Mouse (Mus musculus) stomach, embryonic 16.5 days (tissue): ENCODE measurements around the gene N4bp2l2. TPM values are rescaled to one million over a fixed set of nuclear protein-coding genes. Genes with fewer than 3 reads are reported as not detected.

Experiments used
- ATAC-seq: fragments of 200-750 bp; cut with Nextera tagmentation; 2 replicates; pipeline ENCODE4 v1.8.0; 2017; ENCODE audit warnings: moderate number of reproducible peaks, moderate TSS enrichment; ENCODE audit not compliant: insufficient read depth, low FRiP score
- H3K27ac ChIP-seq: fragments of 300-500 bp; sonication (generic); 2 replicates; pipeline ENCODE4 v1.5.1; 2014; ENCODE audit warnings: low read length
- H3K27me3 ChIP-seq: fragments of 300-500 bp; sonication (generic); 2 replicates; pipeline ENCODE4 v1.6.1; 2014; ENCODE audit warnings: low read length, control low read depth, mixed read lengths; ENCODE audit not compliant: control insufficient read depth, insufficient read depth
- H3K36me3 ChIP-seq: fragments of 300-500 bp; sonication (generic); 2 replicates; pipeline ENCODE4 v1.6.1; 2014; ENCODE audit warnings: low read length; ENCODE audit not compliant: control insufficient read depth, insufficient read depth
- H3K4me1 ChIP-seq: fragments of 300-500 bp; sonication (generic); 2 replicates; pipeline ENCODE4 v1.6.1; 2014; ENCODE audit warnings: low read length, control low read depth, mixed read lengths; ENCODE audit not compliant: control insufficient read depth, insufficient read depth
- H3K4me2 ChIP-seq: fragments of 300-500 bp; sonication (generic); 2 replicates; pipeline ENCODE4 v1.6.1; 2014; ENCODE audit warnings: low read depth, low read length, mixed read lengths
- H3K4me3 ChIP-seq: fragments of 300-500 bp; sonication (generic); replicated peaks from 2 replicates; pipeline ENCODE4 v1.5.1; 2014; ENCODE audit warnings: mild to moderate bottlenecking, low read length
- H3K9ac ChIP-seq: fragments of 300-500 bp; sonication (generic); 2 replicates; pipeline ENCODE4 v1.6.1; 2014; ENCODE audit warnings: low read length
- H3K9me3 ChIP-seq: fragments of 300-500 bp; sonication (generic); replicated peaks from 2 replicates; pipeline ENCODE4 v1.6.1; 2016; ENCODE audit warnings: low read length, control low read depth; ENCODE audit not compliant: control insufficient read depth
- WGBS: fragments of 180-500 bp; shearing (Covaris S2); extraction: QIAGEN DNeasy Blood & Tissue Kit; methylation state at CpG from one replicate; pipeline ENCODE4 v1.1.7; 2014; 5-methylcytosine and 5-hydroxymethylcytosine counted together
- polyA plus RNA-seq: library from polyadenylated mRNA; unstranded; fragments of >200 nt; fragmentation: Nextera tagmentation; extraction: Ambion mirVana; gene quantifications from 2 replicates; pipeline ENCODE4 v1.2.1, GENCODE M21; 2015

N4bp2l2 gene
- polyA plus RNA-seq, 1 experiment from 2014 or later, result 37.6 TPM

DNA sequence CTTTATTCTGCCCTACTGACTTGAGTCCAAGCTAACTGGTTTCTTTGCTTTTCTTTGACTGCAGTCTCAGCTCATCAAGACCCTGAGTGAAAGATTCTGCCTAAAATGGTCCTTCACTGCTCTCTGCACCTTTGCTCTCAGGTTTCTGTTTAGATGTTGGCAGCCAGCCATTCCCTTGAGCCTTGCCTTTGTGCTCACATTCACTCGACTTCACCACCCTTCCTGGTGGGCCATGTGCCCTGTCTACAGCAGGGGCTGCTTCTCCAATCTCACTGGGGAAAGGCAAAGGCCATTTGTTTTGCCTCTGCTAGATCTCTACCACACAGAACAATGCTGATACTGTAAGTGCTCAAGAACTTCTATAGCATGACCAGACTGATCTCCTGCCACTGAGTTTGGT is 43.2 kb downstream of the N4bp2l2 start:
- no peaks in the 10 kb centered on the region for H3K36me3 ChIP-seq
- ATAC-seq, result 0 out of 2 replicates have a peak, but pooled peaks have one; percentile 25
- WGBS, result 6% methylated on average over 1 of the region's 1 CpGs
- no peak overlapping the region for H3K9ac ChIP-seq
- H3K4me2 ChIP-seq, result no peak overlapping the region
- peak overlapping the region; percentile 4; the same call in 1 of the 2 replicates for H3K27ac ChIP-seq
- H3K27me3 ChIP-seq, result no peaks in the 10 kb centered on the region
- no peaks in the 10 kb centered on the region for H3K9me3 ChIP-seq
- no peaks in the 10 kb centered on the region for H3K4me1 ChIP-seq
- H3K4me3 ChIP-seq, result no peak overlapping the region

GRCm38 (mm10) chr5:150621592-150621991 is 44.4 kb downstream of the N4bp2l2 start:
- Histone ChIP-seq H3K27ac (no peak overlapping the region), H3K9ac (no peak overlapping the region), H3K36me3 (no peaks in the 10 kb centered on the region), H3K9me3 (no peaks in the 10 kb centered on the region), H3K27me3 (no peaks in the 10 kb centered on the region), H3K4me3 (no peak overlapping the region), H3K4me1 (no peaks in the 10 kb centered on the region), H3K4me2 (no peak overlapping the region)
- WGBS, result 86% methylated on average over 3 of the region's 3 CpGs
- ATAC-seq, result no peak

GRCm38 (mm10) chr5:150620588-150621135 is 45.3 kb downstream of the N4bp2l2 start:
- Histone ChIP-seq H3K36me3 (no peaks in the 10 kb centered on the region), H3K9me3 (no peaks in the 10 kb centered on the region), H3K4me1 (no peaks in the 10 kb centered on the region), H3K27ac (no peak overlapping the region), H3K27me3 (no peaks in the 10 kb centered on the region), H3K4me3 (no peak overlapping the region), H3K4me2 (no peak overlapping the region), H3K9ac (no peak overlapping the region)
- ATAC-seq, result no peak
- WGBS, result 74% methylated on average over 7 of the region's 7 CpGs

GRCm38 (mm10) chr5:150618599-150619355 is 47.2 kb downstream of the N4bp2l2 start:
- no peak for ATAC-seq

DNA sequence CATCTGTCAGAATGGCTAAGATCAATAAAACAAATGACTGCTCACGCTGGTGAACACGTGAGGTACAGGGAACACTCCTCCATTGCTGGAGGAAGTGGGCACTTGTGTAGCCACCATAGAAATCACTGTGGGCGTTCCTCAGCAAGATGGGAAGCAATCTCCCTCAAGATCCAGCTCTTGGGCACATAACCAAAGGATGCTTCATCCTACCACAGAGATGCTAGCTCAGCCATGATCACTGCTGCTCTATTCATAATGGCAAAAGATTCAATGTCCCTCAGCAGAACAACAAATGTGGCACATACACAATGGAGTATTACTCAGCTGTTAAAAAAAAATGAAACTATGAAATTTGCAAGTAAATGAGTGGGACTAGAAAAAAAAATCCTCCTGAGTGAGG is 49.3 kb downstream of the N4bp2l2 start:
- Histone ChIP-seq H3K4me3 (no peak overlapping the region), H3K9me3 (no peaks in the 10 kb centered on the region), H3K4me1 (no peaks in the 10 kb centered on the region), H3K4me2 (no peak overlapping the region), H3K36me3 (no peaks in the 10 kb centered on the region), H3K27ac (no peak overlapping the region), H3K9ac (no peak overlapping the region), H3K27me3 (no peaks in the 10 kb centered on the region)
- no peak for ATAC-seq
- WGBS, result 67% methylated on average over 3 of the region's 3 CpGs

More at GRCm38 (mm10) chr5:150618599-150619355, 47.2 kb downstream of the N4bp2l2 start:
- Histone ChIP-seq H3K4me3 (no peak overlapping the region), H3K4me1 (no peaks in the 10 kb centered on the region), H3K27me3 (no peaks in the 10 kb centered on the region), H3K27ac (no peak overlapping the region), H3K36me3 (no peaks in the 10 kb centered on the region), H3K9ac (no peak overlapping the region), H3K4me2 (no peak overlapping the region), H3K9me3 (no peaks in the 10 kb centered on the region)
- 83% methylated on average over 10 of the region's 10 CpGs for WGBS

DNA sequence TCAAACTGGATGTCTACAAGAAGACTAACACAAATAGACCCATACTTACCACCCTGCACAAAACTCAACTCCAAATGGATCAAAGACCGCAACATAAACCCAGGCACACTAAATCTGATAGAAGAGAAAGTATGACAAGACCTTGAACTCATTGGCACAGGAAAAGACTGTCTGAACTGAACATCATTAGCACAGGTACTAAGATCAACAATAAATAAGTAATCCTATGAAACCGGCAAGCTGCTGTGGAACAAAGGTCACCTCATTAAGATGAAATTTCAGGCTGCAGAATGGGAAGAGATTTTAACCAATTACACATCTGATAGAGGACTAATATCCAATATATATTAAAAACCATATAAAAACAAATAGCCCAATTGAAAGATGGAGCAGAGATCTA is 49.8 kb downstream of the N4bp2l2 start:
- Histone ChIP-seq H3K27me3 (no peaks in the 10 kb centered on the region), H3K27ac (no peak overlapping the region), H3K9me3 (no peaks in the 10 kb centered on the region), H3K4me3 (no peak overlapping the region), H3K4me1 (no peaks in the 10 kb centered on the region), H3K9ac (no peak overlapping the region), H3K4me2 (no peak overlapping the region), H3K36me3 (no peaks in the 10 kb centered on the region)
- no peak for ATAC-seq
- WGBS, result 91% methylated on average over 2 of the region's 2 CpGs

GRCm38 (mm10) chr5:150614054-150614453 is 51.9 kb downstream of the N4bp2l2 start:
- Histone ChIP-seq H3K9me3 (no peaks in the 10 kb centered on the region), H3K4me2 (no peak overlapping the region), H3K36me3 (no peaks in the 10 kb centered on the region), H3K9ac (no peak overlapping the region), H3K27ac (no peak overlapping the region), H3K4me3 (no peak overlapping the region), H3K27me3 (no peaks in the 10 kb centered on the region), H3K4me1 (no peaks in the 10 kb centered on the region)
- no peak for ATAC-seq
- 87% methylated on average over 2 of the region's 2 CpGs for WGBS

- Histone ChIP-seq H3K27ac (no peak overlapping the region), H3K4me1 (no peaks in the 10 kb centered on the region), H3K9me3 (no peaks in the 10 kb centered on the region), H3K36me3 (no peaks in the 10 kb centered on the region), H3K4me3 (no peak overlapping the region), H3K4me2 (no peak overlapping the region), H3K27me3 (no peaks in the 10 kb centered on the region), H3K9ac (no peak overlapping the region)
- 44% methylated on average over 12 of the region's 12 CpGs for WGBS
- no peak for ATAC-seq
Measured at GRCm38 (mm10) chr5:150611697-150612096, 54.3 kb downstream of the N4bp2l2 start.

GRCm38 (mm10) chr5:150611136-150611535 is 54.8 kb downstream of the N4bp2l2 start:
- Histone ChIP-seq H3K9me3 (no peaks in the 10 kb centered on the region), H3K4me1 (no peaks in the 10 kb centered on the region), H3K27me3 (no peaks in the 10 kb centered on the region), H3K4me3 (no peak overlapping the region), H3K36me3 (no peaks in the 10 kb centered on the region), H3K9ac (no peak overlapping the region), H3K27ac (no peak overlapping the region), H3K4me2 (no peak overlapping the region)
- no peak for ATAC-seq
- WGBS, result 73% methylated on average over 1 of the region's 1 CpGs
